13 mouse cellular contexts compared by ENCODE assay signal in genomic region chr6:137411901-137412378, GRCm38 (mm10).
DNase-seq lines count a peak whose midpoint lies in the region; ATAC-seq and TF ChIP-seq lines count a peak whose summit lies in the region.
"Had no signal": no experiment of that assay in that cellular context is flagged by ENCODE, and none has a peak within 500 bp of the region (broad histone marks: within the 10 kb centered on the region; RNA-seq: fewer than 3 reads in every experiment).

No protein-coding gene starts in this region.

- no peaks in the 10 kb centered on the region for H3K36me3 ChIP-seq in heart, embryonic 10.5 days
- H3K36me3 ChIP-seq in forebrain, embryonic 14.5 days (ENCODE audit: control insufficient read depth, insufficient read depth, low read length) = no peaks in the 10 kb centered on the region; the same call in 1 of the 2 replicates
- H3K36me3 ChIP-seq in midbrain, embryonic 12.5 days = peaks cover 8% of the 10 kb centered on the region; the same call in 1 of the 2 replicates
- H3K36me3 ChIP-seq: liver, embryonic 15.5 days had no signal

- H3K9me3 ChIP-seq in heart, embryonic 10.5 days = 0 out of 2 replicates have a peak, but pooled peaks cover 2% of the 10 kb centered on the region
- no peaks in the 10 kb centered on the region for H3K9me3 ChIP-seq in forebrain, embryonic 14.5 days (replicated peaks; ENCODE audit: control insufficient read depth, low read length)
- H3K9me3 ChIP-seq in midbrain, embryonic 12.5 days = no peaks in the 10 kb centered on the region
- H3K9me3 ChIP-seq: liver, embryonic 15.5 days had no signal

- no peak for TF ChIP-seq CTCF in bone marrow macrophage, adult 2 months (IDR thresholded peaks at IDR 0.05; ENCODE audit: low read depth, low read length)

- no peak overlapping the region for H3K9ac ChIP-seq in forebrain, embryonic 14.5 days (ENCODE audit: low read length)
- no peak overlapping the region for H3K9ac ChIP-seq in midbrain, embryonic 12.5 days (replicated peaks)
- H3K9ac ChIP-seq: liver, embryonic 15.5 days had no signal

- DNase-seq in heart, embryonic 10.5 days (ENCODE audit: low spot score) = no peak
- DNase-seq in heart, postnatal 4 days = no peak
- peak; percentile 77 for DNase-seq in forebrain, embryonic 14.5 days (ENCODE audit: low spot score)
- no peak for DNase-seq in ovary, postnatal 14 days (ENCODE audit: low spot score)
- no peak for DNase-seq in frontal cortex, postnatal 36 days (ENCODE audit: low spot score in 2 of 2)
- no peak for DNase-seq in urinary bladder, postnatal 10 days (ENCODE audit: low spot score)
- DNase-seq: cerebellum, adult 11 months; spleen, adult 18-20 months; thymus, postnatal 36 days had no signal

- no peaks in the 10 kb centered on the region for H3K27me3 ChIP-seq in heart, embryonic 10.5 days (ENCODE audit: insufficient read depth, poor library complexity, severe bottlenecking)
- no peaks in the 10 kb centered on the region for H3K27me3 ChIP-seq in forebrain, embryonic 14.5 days (replicated peaks; ENCODE audit: control insufficient read depth, insufficient read depth, low read length)
- H3K27me3 ChIP-seq in midbrain, embryonic 12.5 days = peaks cover 5% of the 10 kb centered on the region; the same call in 1 of the 2 replicates
- H3K27me3 ChIP-seq: liver, embryonic 15.5 days had no signal

- no peak overlapping the region for H3K4me2 ChIP-seq in forebrain, embryonic 14.5 days (ENCODE audit: low read length)
- H3K4me2 ChIP-seq in midbrain, embryonic 12.5 days (replicated peaks) = 0 out of 2 replicates have a peak overlapping the region, but pooled peaks have one; percentile 17
- H3K4me2 ChIP-seq: liver, embryonic 15.5 days had no signal

- H3K27ac ChIP-seq in heart, embryonic 10.5 days = peak overlapping the region; percentile 47; the same call in 1 of the 2 replicates
- peak overlapping the region; percentile 80 for H3K27ac ChIP-seq in bone marrow macrophage, adult 2 months (ENCODE audit: insufficient read depth, low read depth, low read length)
- peak overlapping the region; percentile 34 for H3K27ac ChIP-seq in forebrain, embryonic 14.5 days (ENCODE audit: low read depth, low read length)
- peak overlapping the region; percentile 79 for H3K27ac ChIP-seq in midbrain, embryonic 12.5 days (replicated peaks)
- H3K27ac ChIP-seq: liver, embryonic 15.5 days had no signal

- no peak for TF ChIP-seq POLR2A in bone marrow macrophage, adult 2 months (IDR thresholded peaks at IDR 0.05; ENCODE audit: borderline replicate concordance, low read depth, low read length)

- H3K4me1 ChIP-seq in heart, embryonic 10.5 days = peaks cover 6% of the 10 kb centered on the region; the same call in 1 of the 2 replicates
- H3K4me1 ChIP-seq in bone marrow macrophage, adult 2 months (ENCODE audit: control insufficient read depth, insufficient read depth, low read length) = peaks cover 28% of the 10 kb centered on the region
- no peaks in the 10 kb centered on the region for H3K4me1 ChIP-seq in forebrain, embryonic 14.5 days (ENCODE audit: control insufficient read depth, insufficient read depth, low read length)
- peaks cover 14% of the 10 kb centered on the region for H3K4me1 ChIP-seq in midbrain, embryonic 12.5 days
- H3K4me1 ChIP-seq: liver, embryonic 15.5 days had no signal

- peak; percentile 81 for ATAC-seq in forebrain, embryonic 14.5 days
- ATAC-seq in midbrain, embryonic 12.5 days (ENCODE audit: low FRiP score, low read depth) = peak; percentile 88

- no peak overlapping the region for H3K4me3 ChIP-seq in heart, embryonic 10.5 days
- peak overlapping the region; percentile 62 for H3K4me3 ChIP-seq in bone marrow macrophage, adult 2 months (ENCODE audit: insufficient read depth, low read length)
- H3K4me3 ChIP-seq in forebrain, embryonic 14.5 days (ENCODE audit: low read depth, low read length) = no peak overlapping the region
- H3K4me3 ChIP-seq in midbrain, embryonic 12.5 days = no peak overlapping the region
- H3K4me3 ChIP-seq: liver, embryonic 15.5 days; myocyte had no signal

- 62% methylated on average over 2 of the region's 2 CpGs for WGBS in heart, embryonic 10.5 days
- 6% methylated on average over 2 of the region's 2 CpGs for WGBS in forebrain, embryonic 14.5 days
- 15% methylated on average over 2 of the region's 2 CpGs for WGBS in midbrain, embryonic 12.5 days
